Mouse (Mus musculus): ENCODE data around the gene Adgrg3. TPM values are rescaled to one million over a fixed set of nuclear protein-coding genes. Genes with fewer than 3 reads are reported as not detected.

Adgrg3 gene
- total and polyA plus RNA-seq, 3 experiments: 0.08 TPM; not detected in 2

DNA sequence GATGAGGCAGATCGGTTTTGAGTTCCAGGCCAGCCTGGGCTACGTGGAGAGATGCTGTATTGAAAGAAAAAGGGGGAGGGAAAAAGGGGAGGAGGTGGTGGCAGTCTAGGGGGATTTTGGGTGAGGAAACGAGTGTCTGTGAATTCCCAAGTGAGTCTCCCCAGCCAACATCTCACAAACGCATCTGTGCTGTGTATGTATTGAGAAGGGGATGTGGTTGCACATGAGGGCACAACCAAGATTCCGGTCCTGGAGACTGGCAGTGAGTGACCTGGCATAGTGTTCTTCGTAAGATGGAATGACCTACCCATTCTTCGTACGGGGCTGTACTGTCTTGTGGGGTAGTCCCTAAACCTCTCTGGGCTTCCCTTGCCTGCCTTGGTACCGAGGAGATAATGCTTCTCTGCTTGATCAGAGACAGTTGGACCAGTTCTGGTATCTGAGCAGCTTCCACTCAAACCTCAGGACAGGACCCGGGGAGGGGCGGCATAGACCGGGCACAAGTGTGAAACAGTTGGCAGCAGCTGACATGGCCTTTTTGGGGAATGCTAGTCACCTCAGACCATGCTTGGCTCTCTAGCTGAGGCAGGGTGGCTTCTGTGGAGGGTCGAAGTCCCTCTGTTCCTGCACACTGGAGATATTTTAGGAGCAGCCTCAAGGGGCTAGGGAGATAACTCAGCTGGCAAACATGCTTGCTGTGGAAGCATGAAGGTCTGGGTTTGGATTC is 38.7 kb upstream of the Adgrg3 start:
- no peak overlapping the region for H3K9ac ChIP-seq (ENCODE audit: control insufficient read depth, low read depth, low read length, poor library complexity, severe bottlenecking)
- TF ChIP-seq SIN3A (IDR thresholded peaks at IDR 0.05; ENCODE audit: low read length): no peak
- TF ChIP-seq CHD1 (IDR thresholded peaks at IDR 0.05; ENCODE audit: low read depth, low read length): no peak
- no peak for TF ChIP-seq GATA1 (IDR thresholded peaks at IDR 0.05; ENCODE audit: low read depth, low read length)
- TF ChIP-seq RAD21 (IDR thresholded peaks at IDR 0.05; ENCODE audit: low read depth, low read length): no peak
- no peak for TF ChIP-seq TAL1 (IDR thresholded peaks at IDR 0.05; ENCODE audit: low read length)
- no peak for TF ChIP-seq ZC3H11A (IDR thresholded peaks at IDR 0.05; ENCODE audit: low read depth, low read length)
- TF ChIP-seq POLR2AphosphoS2 (IDR thresholded peaks at IDR 0.05; ENCODE audit: low read length): no peak
- no peak for TF ChIP-seq E2F4 (IDR thresholded peaks at IDR 0.05; ENCODE audit: borderline replicate concordance, low read depth, low read length)
- no peak for TF ChIP-seq ZKSCAN1 (IDR thresholded peaks at IDR 0.05; ENCODE audit: low read depth, low read length)
- H3K4me3 ChIP-seq (ENCODE audit: control insufficient read depth in 1 of 2, insufficient read depth in 1 of 2, low read depth in 2 of 2, low read length in 2 of 2): no peak overlapping the region
- peaks cover 0 to 10% of the 10 kb centered on the region in 2 experiments; a peak in 1 of 4 replicates for H3K4me1 ChIP-seq (ENCODE audit: control insufficient read depth in 1 of 2, insufficient read depth in 2 of 2, low read length in 2 of 2)
- DNase-seq (ENCODE audit: low read depth, low spot score): no peak
- no peaks in the 10 kb centered on the region for H3K27me3 ChIP-seq (ENCODE audit: control insufficient read depth in 1 of 2, insufficient read depth in 2 of 2, low read length in 2 of 2)
- H3K9me3 ChIP-seq (replicated peaks; ENCODE audit: insufficient read depth, low read length): no peaks in the 10 kb centered on the region
- H3K36me3 ChIP-seq (ENCODE audit: control insufficient read depth in 1 of 2, insufficient read depth in 2 of 2, low read length in 2 of 2): no peaks in the 10 kb centered on the region
- H3K27ac ChIP-seq (ENCODE audit: control insufficient read depth, low read depth, low read length): no peak overlapping the region
- no peaks in the 10 kb centered on the region for H3K79me2 ChIP-seq (ENCODE audit: control insufficient read depth, insufficient read depth, low read length, poor library complexity)

DNA sequence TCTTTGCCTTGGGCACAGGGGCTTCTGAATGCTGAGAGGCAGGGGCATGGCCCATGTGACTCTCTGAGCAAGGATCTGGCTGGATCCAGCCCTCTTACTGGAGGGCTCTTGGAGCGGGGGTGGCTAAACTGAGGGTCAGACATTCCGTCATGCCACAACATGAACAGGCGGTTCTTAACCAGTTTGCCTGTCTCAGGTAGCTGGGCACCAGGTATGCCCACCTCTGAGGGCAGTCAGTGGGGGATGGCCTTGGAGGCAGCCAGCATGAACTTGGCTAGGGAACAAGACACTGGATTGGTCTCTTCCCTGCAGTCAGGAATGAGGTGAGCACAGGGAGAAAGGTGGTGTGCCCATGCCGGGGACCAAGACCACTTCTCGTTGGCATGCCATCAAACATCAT is 37.3 kb upstream of the Adgrg3 start:
- Histone ChIP-seq H3K79me2 (ENCODE audit: control insufficient read depth, insufficient read depth, low read length, poor library complexity) (peaks cover 2% of the 10 kb centered on the region; the same call in 1 of the 2 replicates), H3K27ac (ENCODE audit: control insufficient read depth, low read depth, low read length) (no peak overlapping the region), H3K27me3 (ENCODE audit: control insufficient read depth in 1 of 2, insufficient read depth in 2 of 2, low read length in 2 of 2) (no peaks in the 10 kb centered on the region), H3K9me3 (replicated peaks; ENCODE audit: insufficient read depth, low read length) (no peaks in the 10 kb centered on the region), H3K4me1 (ENCODE audit: control insufficient read depth in 1 of 2, insufficient read depth in 2 of 2, low read length in 2 of 2) (peaks cover 0 to 15% of the 10 kb centered on the region in 2 experiments; a peak in 1 of 4 replicates), H3K36me3 (ENCODE audit: control insufficient read depth in 1 of 2, insufficient read depth in 2 of 2, low read length in 2 of 2) (no peaks in the 10 kb centered on the region; a peak in 1 of 4 replicates), H3K4me3 (ENCODE audit: control insufficient read depth in 1 of 2, insufficient read depth in 1 of 2, low read depth in 2 of 2, low read length in 2 of 2) (no peak overlapping the region), H3K9ac (ENCODE audit: control insufficient read depth, low read depth, low read length, poor library complexity, severe bottlenecking) (no peak overlapping the region)
- DNase-seq (ENCODE audit: low read depth, low spot score): no peak
- TF ChIP-seq MYC (IDR thresholded peaks at IDR 0.05; ENCODE audit: low read depth, low read length): no peak
- TF ChIP-seq BHLHE40 (IDR thresholded peaks at IDR 0.05; ENCODE audit: borderline replicate concordance, low read depth, low read length): no peak
- TF ChIP-seq RCOR1 (IDR thresholded peaks at IDR 0.05; ENCODE audit: low read depth, low read length): no peak
- TF ChIP-seq SMC3 (IDR thresholded peaks at IDR 0.05; ENCODE audit: low read depth, low read length): no peak
- no peak for TF ChIP-seq USF2 (IDR thresholded peaks at IDR 0.05; ENCODE audit: borderline replicate concordance in 1 of 2, insufficient read depth in 1 of 2, low read depth in 1 of 2, low read length in 2 of 2)
- no peak for TF ChIP-seq GABPA (IDR thresholded peaks at IDR 0.05; ENCODE audit: low read depth, low read length)
- TF ChIP-seq MAFK (IDR thresholded peaks at IDR 0.05; ENCODE audit: borderline replicate concordance, low read depth, low read length): no peak
